Mouse (Mus musculus) erythroblast, embryonic 14.5 days (primary cell): Measurements from ENCODE around the gene Lgr5.

Experiments
- GATA1 ChIP-seq: IDR thresholded peaks from 2 replicates; pipeline ENCODE4 v1.6.1; 2012; ENCODE audit warnings: low read length, inconsistent platforms, mixed read lengths
- TAL1 ChIP-seq: IDR thresholded peaks from 3 replicates; pipeline ENCODE4 v1.6.1; 2012; ENCODE audit warnings: low read length, inconsistent platforms, mixed read lengths

DNA sequence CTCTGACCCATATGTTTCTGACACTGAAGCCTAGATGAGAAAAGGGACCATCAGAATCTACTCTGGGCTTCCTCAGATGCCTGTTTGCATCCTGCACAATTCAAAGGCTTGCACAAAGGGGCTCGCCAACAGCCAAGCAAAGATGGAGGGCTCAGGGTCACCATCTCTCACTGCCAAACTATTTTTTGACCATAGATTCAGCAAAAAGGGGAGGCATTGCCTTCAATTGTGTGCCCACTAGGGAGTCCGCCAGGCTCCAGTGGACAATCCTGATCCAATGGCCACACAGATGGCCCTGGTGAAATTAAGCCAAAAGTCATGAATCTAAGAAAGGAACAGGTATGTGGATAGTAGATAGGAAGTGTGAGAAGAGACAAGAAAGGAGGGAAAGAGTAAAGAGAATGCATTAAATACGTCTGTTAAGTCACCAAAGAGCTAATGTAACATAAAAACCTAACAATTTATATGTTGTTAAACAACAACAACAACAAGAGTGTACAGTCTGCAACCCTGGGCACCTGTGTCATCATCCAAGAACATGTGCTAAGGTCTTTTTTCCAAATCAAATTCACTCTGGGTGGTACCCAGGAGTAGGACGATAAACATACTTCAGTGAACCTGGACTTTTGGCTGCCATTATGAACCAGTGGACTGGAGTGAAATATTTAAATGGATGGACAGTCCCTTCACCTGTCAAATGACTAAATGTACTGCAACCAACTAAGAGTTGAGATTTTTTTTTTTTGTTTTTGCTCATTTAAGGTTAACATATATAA, 24.5 kb downstream of the Lgr5 start:
- TF ChIP-seq GATA1 = no peak
- TF ChIP-seq TAL1 = no peak
